Mouse (Mus musculus) kidney, embryonic 16.5 days (tissue): ENCODE measurements around the gene Gpr182. TPM values are rescaled to one million over a fixed set of nuclear protein-coding genes. Genes with fewer than 3 reads are reported as not detected.

Source experiments
- ATAC-seq: fragments of 200-750 bp; cut with Nextera tagmentation; 2 replicates; pipeline ENCODE4 v1.8.0; 2017; ENCODE audit warnings: moderate TSS enrichment; ENCODE audit not compliant: low FRiP score, low TSS enrichment
- H3K27ac ChIP-seq: fragments of 300-500 bp; sonication (generic); 2 replicates; pipeline ENCODE4 v1.5.1; 2014; ENCODE audit warnings: low read length
- H3K27me3 ChIP-seq: fragments of 300-500 bp; sonication (generic); 2 replicates; pipeline ENCODE4 v1.6.1; 2014; ENCODE audit warnings: low read length, control low read depth, mixed read lengths; ENCODE audit not compliant: insufficient read depth
- H3K36me3 ChIP-seq: fragments of 300-500 bp; sonication (generic); 2 replicates; pipeline ENCODE4 v1.6.1; 2014; ENCODE audit warnings: low read length, control low read depth, mixed read lengths; ENCODE audit not compliant: insufficient read depth
- H3K4me1 ChIP-seq: fragments of 300-500 bp; sonication (generic); 2 replicates; pipeline ENCODE4 v1.6.1; 2014; ENCODE audit warnings: low read length, control low read depth, mixed read lengths; ENCODE audit not compliant: insufficient read depth
- H3K4me2 ChIP-seq: fragments of 300-500 bp; sonication (generic); replicated peaks from 2 replicates; pipeline ENCODE4 v1.6.1; 2014; ENCODE audit warnings: low read depth, low read length
- H3K4me3 ChIP-seq: fragments of 300-500 bp; sonication (generic); 2 replicates; pipeline ENCODE4 v1.5.1; 2014; ENCODE audit warnings: mild to moderate bottlenecking, low read length
- H3K9ac ChIP-seq: fragments of 300-500 bp; sonication (generic); replicated peaks from 2 replicates; pipeline ENCODE4 v1.6.1; 2014; ENCODE audit warnings: low read length
- H3K9me3 ChIP-seq: fragments of 300-500 bp; sonication (generic); 2 replicates; pipeline ENCODE4 v1.6.1; 2016; ENCODE audit warnings: low read length, control low read depth
- WGBS: fragments of 180-500 bp; shearing (Covaris S2); extraction: QIAGEN DNeasy Blood & Tissue Kit; methylation state at CpG from one replicate; pipeline ENCODE4 v1.1.7; 2014; 5-methylcytosine and 5-hydroxymethylcytosine counted together
- polyA plus RNA-seq: library from polyadenylated mRNA; unstranded; fragments of >200 nt; fragmentation: Nextera tagmentation; extraction: Ambion mirVana; gene quantifications from 2 replicates; pipeline ENCODE4 v1.2.1, GENCODE M21; 2015

The Gpr182 gene
- polyA plus RNA-seq, 1 experiment from 2014 or later = 11.9 TPM

DNA sequence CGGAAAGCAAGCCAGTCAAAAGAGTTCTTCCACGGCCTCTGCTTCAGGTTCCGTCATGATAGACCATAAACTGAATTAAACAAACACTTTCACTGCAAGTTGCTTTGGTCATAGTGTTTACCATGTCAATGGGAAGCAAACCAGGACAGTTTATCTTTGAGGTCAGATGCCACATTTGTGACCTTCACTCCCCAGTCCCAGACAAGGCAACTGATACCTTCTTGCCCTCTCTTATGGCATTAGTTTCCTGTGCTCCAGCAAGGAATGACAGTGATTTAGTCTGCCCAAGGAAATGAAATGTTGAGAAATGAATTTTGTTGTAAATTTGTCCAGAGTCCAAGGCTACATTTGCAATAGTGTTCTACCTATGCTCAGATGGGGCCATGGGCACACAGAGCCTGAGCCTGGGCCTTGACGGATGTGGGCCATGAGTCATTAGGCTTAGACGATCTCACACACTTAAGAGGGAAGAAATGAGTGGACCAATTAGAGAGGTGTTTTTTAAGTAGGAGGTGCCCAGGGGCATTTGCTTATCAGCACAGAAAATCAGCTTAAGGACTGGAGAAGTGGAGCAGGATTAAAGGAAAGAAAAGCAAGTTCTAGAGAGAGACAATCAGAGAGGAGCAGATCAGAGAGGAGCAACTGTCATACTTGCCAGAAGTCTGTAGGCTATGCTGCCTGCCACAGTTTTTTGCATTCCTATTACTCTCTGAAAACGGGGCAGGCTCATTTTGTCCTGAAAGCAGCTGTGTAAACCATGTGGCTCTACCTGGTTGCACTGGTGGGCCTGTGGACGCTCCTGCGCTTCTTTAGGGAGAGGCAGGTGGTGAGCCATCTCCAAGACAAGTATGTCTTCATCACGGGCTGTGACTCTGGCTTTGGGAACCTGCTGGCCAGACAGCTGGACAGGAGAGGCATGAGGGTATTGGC is 7.9 kb upstream of the Gpr182 start, which contains the start of the genes Rdh1 and Rdh16f1:
Gene Rdh1 (plus strand): TSS at position 541 of the 930 bp plus-strand sequence.
Gene Rdh16f1 (plus strand): TSS at position 607 of the 930 bp plus-strand sequence.
- Histone ChIP-seq H3K9me3 (no peaks in the 10 kb centered on the region), H3K9ac (no peak within 1 kb of the TSS), H3K27me3 (no peaks in the 10 kb centered on the region), H3K4me3 (no peak within 1 kb of the TSS), H3K27ac (no peak within 1 kb of the TSS), H3K4me2 (no peak within 1 kb of the TSS), H3K4me1 (peaks cover 17% of the 10 kb centered on the region), H3K36me3 (no peaks in the 10 kb centered on the region)
- 56% methylated on average over 9 of the region's 9 CpGs for WGBS
- ATAC-seq = no peak

- no peak for ATAC-seq
- no peaks in the 10 kb centered on the region for H3K27me3 ChIP-seq
- peak overlapping the region; percentile 19 for H3K4me3 ChIP-seq
- no peak overlapping the region for H3K27ac ChIP-seq
- no peaks in the 10 kb centered on the region for H3K36me3 ChIP-seq
- WGBS = 42% methylated on average over 18 of the region's 18 CpGs
- H3K9me3 ChIP-seq = no peaks in the 10 kb centered on the region
- peaks cover 23% of the 10 kb centered on the region for H3K4me1 ChIP-seq
- peak overlapping the region; percentile 47 for H3K4me2 ChIP-seq
- H3K9ac ChIP-seq = 0 out of 2 replicates have a peak overlapping the region, but pooled peaks have one; percentile 26
Observed at GRCm38 (mm10) chr10:127755770-127756468, 4.4 kb upstream of the Gpr182 start.

GRCm38 (mm10) chr10:127755246-127755645 is 3.7 kb upstream of the Gpr182 start:
- Histone ChIP-seq H3K36me3 (no peaks in the 10 kb centered on the region), H3K9me3 (no peaks in the 10 kb centered on the region), H3K27me3 (no peaks in the 10 kb centered on the region), H3K4me1 (peaks cover 24% of the 10 kb centered on the region), H3K4me2 (no peak overlapping the region), H3K4me3 (no peak overlapping the region), H3K27ac (peak overlapping the region; percentile 5; the same call in 1 of the 2 replicates), H3K9ac (no peak overlapping the region)
- 68% methylated on average over 3 of the region's 3 CpGs for WGBS
- ATAC-seq = no peak

DNA sequence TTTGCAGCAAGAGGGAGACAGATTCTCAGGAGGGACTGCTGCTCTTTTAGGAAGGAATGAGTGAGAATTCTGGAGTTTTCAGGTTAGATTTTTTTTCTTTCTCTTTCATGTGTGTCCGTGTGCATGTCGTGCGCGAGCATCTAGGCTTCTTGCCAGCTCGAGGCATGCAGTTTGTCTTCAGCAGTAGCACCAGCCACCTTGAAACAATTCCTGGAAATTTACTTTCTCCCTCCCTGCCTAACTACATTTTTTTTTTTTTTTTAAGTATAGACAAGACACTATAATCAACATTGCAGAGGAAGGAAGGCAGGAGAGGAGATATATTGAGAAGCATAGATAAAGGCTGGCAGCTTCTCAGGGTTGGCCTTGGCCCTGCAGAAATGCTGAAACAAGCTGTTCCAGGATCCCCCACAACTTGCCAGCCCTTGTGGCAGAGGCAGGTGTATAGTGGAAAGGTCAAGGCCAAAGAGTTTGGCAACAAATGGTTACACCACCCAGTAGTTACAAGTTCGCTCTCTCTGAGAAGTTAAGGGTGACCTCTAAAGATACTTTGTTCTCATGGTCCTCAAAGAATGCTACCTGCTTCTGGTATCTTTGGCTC is 3.1 kb upstream of the Gpr182 start:
- Histone ChIP-seq H3K27ac (peak overlapping the region; percentile 5), H3K4me3 (no peak overlapping the region), H3K4me1 (peaks cover 30% of the 10 kb centered on the region), H3K9me3 (no peaks in the 10 kb centered on the region), H3K36me3 (no peaks in the 10 kb centered on the region), H3K27me3 (no peaks in the 10 kb centered on the region), H3K4me2 (0 out of 2 replicates have a peak overlapping the region, but pooled peaks have one; percentile 18), H3K9ac (no peak overlapping the region)
- 49% methylated on average over 6 of the region's 6 CpGs for WGBS
- no peak for ATAC-seq

DNA sequence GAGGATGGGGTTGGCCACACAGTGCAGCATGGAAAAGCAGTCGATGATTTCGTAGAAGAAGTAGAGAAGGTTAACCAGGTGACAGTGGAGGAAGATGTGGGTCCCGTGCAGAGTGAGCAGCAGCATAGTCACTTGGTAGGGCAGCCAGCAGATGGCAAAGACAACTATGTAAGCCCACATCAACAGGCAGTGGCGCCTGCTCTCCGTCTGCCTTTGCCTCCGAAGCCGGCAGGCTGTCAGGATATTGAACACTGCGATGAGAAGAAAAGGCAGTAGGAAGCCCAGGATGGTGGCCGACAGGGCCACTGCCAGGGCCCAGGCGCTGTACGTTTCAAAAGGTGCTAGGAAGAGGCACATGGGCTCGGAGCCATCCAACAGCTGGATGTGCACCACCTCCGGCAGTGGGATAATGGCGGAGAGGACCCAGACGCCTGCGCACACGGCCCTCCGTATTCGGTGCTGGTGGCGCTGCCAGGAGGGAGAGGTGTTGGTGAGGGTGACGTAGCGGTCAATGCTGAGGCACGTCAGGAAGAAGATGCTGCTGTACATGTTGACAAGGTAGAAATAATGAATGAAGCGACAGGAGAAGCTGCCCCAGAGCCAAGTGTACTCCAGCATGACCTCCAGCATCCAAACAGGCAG is 1.3 kb downstream of the Gpr182 start:
- H3K27me3 ChIP-seq = no peaks in the 10 kb centered on the region
- H3K9me3 ChIP-seq = no peaks in the 10 kb centered on the region
- H3K4me2 ChIP-seq = peak overlapping the region; percentile 40
- H3K27ac ChIP-seq = peak overlapping the region; percentile 81
- no peak for ATAC-seq
- peaks cover 46% of the 10 kb centered on the region for H3K4me1 ChIP-seq
- 54% methylated on average over 24 of the region's 24 CpGs for WGBS
- H3K4me3 ChIP-seq = peak overlapping the region; percentile 35
- peak overlapping the region; percentile 12 for H3K9ac ChIP-seq
- peaks cover 19% of the 10 kb centered on the region for H3K36me3 ChIP-seq

DNA sequence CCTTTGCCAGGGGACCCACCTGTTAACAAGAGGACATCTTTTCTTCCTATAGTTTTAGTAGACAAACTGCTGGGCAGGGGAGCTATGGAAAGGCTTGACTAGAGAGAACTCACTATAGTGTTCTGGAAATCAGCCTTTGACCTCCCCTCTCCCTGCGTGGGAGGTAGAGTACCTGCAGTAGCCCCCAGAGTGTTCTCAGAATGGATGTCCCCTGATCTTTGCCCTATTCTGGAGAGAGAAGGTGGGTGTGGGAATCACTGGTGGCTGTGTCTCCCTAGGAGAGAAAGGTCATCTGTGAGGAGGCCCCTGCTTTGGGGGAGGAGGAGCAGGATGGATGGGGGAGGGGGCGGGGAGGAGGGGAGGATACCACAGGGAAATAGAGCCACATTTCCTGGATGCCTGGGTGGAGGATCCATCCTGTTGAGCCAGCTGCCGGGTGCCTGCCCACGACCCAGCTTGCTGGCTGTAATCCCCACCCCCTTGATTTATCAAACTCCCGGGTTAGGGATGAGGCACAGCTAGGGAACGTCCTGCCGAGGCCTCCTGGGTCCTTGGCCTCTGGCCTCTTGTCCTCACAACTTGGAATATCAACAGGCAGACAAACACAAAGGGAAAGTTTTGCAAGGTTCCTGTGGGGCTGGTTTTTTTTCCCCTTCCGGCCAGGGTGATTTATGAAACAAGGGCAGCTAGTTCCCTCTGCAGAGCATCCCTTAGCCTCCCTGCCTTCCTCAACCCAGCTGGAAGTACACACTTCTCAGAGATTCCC is 2.5 kb downstream of the Gpr182 start:
- no peaks in the 10 kb centered on the region for H3K27me3 ChIP-seq
- no peaks in the 10 kb centered on the region for H3K9me3 ChIP-seq
- H3K4me1 ChIP-seq = peaks cover 39% of the 10 kb centered on the region
- H3K4me3 ChIP-seq = peak overlapping the region; percentile 35
- WGBS = 4% methylated on average over 8 of the region's 8 CpGs
- peak overlapping the region; percentile 40 for H3K4me2 ChIP-seq
- peak; percentile 81 for ATAC-seq
- H3K27ac ChIP-seq = peak overlapping the region; percentile 81
- H3K36me3 ChIP-seq = peaks cover 30% of the 10 kb centered on the region
- no peak overlapping the region; the same call in 1 of the 2 replicates for H3K9ac ChIP-seq

DNA sequence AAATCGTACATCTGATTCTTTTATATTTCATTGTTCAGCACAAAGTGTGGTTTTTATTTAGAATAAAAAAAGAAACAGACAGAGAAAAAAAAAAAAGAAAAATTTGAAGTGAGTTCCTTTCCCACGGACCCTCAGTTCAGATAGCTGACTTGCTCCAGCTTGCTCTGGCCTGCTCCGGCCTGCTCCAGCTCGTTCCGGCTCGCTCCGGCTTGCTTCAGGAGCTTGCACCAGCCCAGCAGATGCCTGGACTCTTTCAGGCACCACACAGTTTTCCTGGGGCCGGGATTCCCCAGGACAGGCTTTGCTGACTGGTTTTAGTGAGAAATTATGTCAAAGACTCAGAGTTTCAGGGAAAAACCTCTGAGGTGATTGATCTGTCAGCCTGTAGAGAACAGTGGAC is 4.3 kb downstream of the Gpr182 start:
- Histone ChIP-seq H3K4me1 (peaks cover 39% of the 10 kb centered on the region), H3K4me3 (no peak overlapping the region), H3K27me3 (no peaks in the 10 kb centered on the region), H3K4me2 (no peak overlapping the region), H3K9ac (0 out of 2 replicates have a peak overlapping the region, but pooled peaks have one; percentile 30), H3K27ac (peak overlapping the region; percentile 72), H3K9me3 (no peaks in the 10 kb centered on the region), H3K36me3 (peaks cover 48% of the 10 kb centered on the region)
- WGBS = 81% methylated on average over 8 of the region's 8 CpGs
- no peak for ATAC-seq

DNA sequence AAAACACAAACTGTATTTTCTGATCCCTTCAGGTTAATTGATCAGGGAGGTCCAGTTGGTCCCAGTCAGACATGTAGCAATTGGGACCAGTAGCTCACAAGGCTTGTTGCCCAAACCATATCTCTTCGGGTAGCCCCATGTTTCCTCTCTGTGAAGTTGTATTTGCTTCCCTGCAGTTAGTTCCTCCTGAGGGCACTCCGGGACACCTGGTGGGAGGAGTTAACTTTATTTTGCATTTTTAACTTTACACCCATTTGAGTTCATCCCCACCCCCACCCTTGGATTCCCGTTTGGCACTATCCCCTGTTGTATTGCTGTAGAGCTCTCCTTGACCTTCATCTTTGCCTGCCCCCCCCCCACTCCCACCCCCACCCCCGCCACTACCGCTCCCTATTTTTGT is 5.6 kb downstream of the Gpr182 start:
- Histone ChIP-seq H3K4me3 (no peak overlapping the region), H3K27me3 (no peaks in the 10 kb centered on the region), H3K9ac (no peak overlapping the region), H3K4me2 (no peak overlapping the region), H3K27ac (no peak overlapping the region), H3K36me3 (peaks cover 57% of the 10 kb centered on the region), H3K9me3 (no peaks in the 10 kb centered on the region), H3K4me1 (peaks cover 34% of the 10 kb centered on the region)
- WGBS = 66% methylated on average over 5 of the region's 5 CpGs
- ATAC-seq = no peak

GRCm38 (mm10) chr10:127744661-127745060 is 6.9 kb downstream of the Gpr182 start:
- no peaks in the 10 kb centered on the region for H3K9me3 ChIP-seq
- 65% methylated on average over 5 of the region's 5 CpGs for WGBS
- H3K4me3 ChIP-seq = no peak overlapping the region
- ATAC-seq = no peak
- H3K4me2 ChIP-seq = no peak overlapping the region
- H3K27me3 ChIP-seq = no peaks in the 10 kb centered on the region
- H3K27ac ChIP-seq = no peak overlapping the region
- H3K9ac ChIP-seq = no peak overlapping the region
- H3K36me3 ChIP-seq = peaks cover 57% of the 10 kb centered on the region
- peaks cover 34% of the 10 kb centered on the region for H3K4me1 ChIP-seq
